Mouse (Mus musculus) frontal cortex, postnatal 10 days (tissue): ENCODE measurements at regions not wholly inside any gene's neighbourhood (a gene's known extent, or its start where the extent isn't known, plus 50 kb on each side); places are given as distances from the start of the nearest gene placed in this dataset.

Experiments
- DNase-seq, 2 experiments: peaks; one replicate each; pipeline ENCODE4 v3.0.0; 2022; ENCODE audit warnings: low spot score in 2 of 2, mixed read lengths in 1 of 2

GRCm38 (mm10) chr7:95814865-95815264, 356.2 kb upstream of the Tenm4 start:
- DNase-seq = no peak

DNA sequence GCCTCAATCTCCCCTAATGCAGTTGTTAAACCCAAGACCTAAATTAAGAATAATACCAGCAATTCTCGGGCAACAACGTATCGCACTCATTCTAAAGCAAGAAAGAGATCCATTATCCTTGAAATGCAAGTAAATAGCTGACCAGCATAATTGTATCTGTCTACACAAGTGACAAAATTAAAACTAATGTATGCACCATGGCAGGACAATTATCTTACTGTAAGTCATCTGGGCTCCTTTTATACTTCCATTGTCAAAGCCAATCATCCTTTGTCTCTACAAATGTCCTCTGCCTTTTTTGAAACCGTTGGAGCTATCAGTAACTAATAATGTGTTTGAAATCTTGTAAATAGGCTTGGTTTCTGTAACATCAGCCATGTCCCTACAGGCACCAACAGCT, 347.5 kb upstream of the Tenm4 start:
- DNase-seq = no peak

DNA sequence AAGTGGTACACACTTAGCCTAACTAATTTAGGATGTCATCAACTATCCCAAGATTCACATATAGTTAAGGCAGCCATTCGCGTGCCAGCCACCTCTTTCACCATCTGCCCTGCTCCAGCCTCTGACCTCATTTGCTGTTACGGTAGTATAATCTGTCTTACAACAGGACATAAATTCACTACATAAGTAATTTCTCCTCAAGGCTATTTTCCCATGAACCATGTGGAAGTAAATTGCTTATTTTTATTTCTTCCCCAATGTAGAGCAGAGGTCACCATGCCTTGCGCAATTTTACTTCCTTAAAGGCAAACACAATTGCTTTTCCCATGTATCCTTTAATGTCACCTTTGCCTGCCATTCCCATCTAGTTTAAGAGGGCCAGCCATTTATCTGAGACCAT, 341.2 kb upstream of the Tenm4 start:
- no peak for DNase-seq

DNA sequence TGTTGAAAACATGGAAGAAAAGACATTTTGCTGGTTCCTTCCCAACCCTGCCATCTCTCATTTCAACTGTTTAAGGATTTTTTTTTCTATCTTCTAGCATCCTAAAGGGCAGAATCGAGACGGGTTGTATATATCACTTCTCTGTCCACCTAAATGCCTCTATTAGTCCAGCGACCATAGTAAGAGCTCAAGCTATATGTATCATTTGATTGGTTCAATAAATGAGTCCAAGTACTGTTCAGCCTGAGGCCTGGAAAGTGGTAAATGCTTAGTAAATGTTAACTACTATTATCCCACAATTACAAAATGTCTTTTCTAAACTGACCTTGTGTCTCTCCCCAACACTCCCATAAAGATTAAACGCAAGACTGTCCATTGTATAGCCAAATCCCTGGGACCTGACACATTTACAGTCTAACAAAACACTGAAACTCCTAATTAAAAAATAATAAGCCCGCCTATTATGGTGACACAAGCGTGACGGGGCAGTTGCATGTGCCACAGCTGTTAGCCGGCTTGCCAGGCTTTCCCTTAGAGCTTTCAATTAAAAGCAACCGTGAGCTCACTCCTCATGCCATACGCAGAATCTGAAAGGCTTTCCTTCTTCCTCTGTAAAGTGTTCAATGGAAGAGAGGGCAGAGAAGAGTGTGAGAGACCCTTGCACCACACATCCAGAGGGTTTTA, 336.7 kb upstream of the Tenm4 start:
- DNase-seq = no peak

- no peak for DNase-seq
Measured at GRCm38 (mm10) chr7:95840476-95840875, 330.6 kb upstream of the Tenm4 start.

DNA sequence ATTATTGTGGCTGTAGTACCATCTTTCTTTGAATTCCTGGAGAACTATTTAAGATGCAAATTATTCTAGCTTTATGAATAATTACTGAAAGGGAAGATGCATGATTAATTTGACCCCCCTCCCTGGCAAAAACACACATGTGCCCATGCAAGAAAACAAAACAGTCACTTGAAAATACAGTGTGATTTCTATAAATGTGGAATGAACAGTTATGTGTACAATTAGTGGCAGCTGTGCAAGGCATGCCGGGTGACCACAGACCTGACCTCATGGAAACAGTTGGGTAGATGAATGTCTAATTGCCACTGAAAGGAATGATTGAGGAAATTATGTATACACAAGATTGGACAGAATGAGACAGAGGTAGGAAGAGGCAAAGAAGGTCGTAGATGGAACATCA, 321.2 kb upstream of the Tenm4 start:
- DNase-seq = no peak

- no peak for DNase-seq
Measured at GRCm38 (mm10) chr7:95852630-95853029, 318.4 kb upstream of the Tenm4 start.

DNA sequence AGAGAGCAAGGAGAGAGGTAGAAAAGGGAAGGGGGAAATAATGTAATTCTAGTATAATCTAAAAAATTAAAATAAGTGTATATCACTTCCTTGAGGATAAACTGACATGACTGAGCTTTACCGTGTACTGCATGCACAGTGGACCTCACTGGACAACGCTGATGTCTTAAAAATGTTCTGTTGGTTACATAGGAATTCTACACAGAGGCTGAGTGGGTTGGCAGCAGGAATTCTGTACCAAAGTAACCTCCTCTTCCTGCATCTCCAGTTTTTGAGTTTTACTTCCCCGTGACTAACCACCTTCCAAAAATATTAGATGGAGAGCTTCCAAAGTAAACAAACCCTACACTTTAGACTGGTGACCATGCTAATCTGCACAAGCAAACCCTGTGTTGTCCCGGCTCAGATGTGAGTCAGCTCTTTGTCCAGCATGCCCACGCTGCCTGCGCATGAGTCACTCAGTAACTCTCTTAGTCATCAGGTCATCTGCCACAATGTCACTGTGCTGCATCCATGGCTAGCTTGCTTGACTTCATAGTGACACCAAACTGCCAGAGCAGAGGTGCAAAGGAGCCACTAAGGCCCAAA, 317.7 kb upstream of the Tenm4 start:
- no peak for DNase-seq

GRCm38 (mm10) chr7:95858247-95858646, 312.8 kb upstream of the Tenm4 start:
- DNase-seq = no peak

GRCm38 (mm10) chr7:95864233-95864632, 306.8 kb upstream of the Tenm4 start:
- DNase-seq = no peak

DNA sequence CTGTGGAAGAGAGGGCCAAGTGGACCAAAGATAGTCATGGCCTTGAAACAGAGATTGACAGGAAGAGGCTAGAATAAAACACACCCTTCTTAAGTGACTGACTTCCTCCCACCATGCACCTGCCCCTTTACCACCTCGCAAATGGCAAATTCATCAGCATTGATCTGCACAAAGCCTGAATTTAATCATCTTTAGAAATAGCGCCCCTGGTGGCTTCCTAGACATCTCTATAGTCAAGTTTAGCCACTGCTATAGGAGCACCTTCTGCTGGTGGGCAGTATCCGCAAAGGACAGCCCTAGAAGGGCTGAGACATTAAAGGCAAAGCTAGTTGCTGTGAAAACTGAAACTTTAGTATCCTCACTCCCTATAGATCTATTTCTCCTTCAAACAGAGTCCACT, 305.8 kb upstream of the Tenm4 start:
- DNase-seq = no peak

DNA sequence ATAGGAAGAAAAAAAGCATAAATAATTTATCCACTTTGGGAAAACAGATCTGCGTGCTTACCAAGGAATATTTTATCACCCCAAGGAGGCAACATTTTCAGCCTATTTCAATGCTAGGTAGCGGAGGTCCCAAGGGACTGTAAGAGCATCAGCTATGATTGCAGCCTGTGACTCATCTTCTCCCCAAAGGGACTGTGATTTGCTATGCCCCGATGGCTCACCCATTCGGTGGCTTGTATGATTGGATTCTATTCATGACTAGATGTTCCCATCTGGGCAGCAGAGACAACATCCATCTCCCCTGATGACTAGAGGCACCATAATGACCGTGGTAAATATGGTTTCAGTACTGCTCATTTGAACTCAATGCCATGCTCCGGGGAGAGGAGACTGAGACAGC, 302.3 kb upstream of the Tenm4 start:
- DNase-seq = no peak

- DNase-seq = no peak
Measured at GRCm38 (mm10) chr7:95880576-95881267, 290.3 kb upstream of the Tenm4 start.

DNA sequence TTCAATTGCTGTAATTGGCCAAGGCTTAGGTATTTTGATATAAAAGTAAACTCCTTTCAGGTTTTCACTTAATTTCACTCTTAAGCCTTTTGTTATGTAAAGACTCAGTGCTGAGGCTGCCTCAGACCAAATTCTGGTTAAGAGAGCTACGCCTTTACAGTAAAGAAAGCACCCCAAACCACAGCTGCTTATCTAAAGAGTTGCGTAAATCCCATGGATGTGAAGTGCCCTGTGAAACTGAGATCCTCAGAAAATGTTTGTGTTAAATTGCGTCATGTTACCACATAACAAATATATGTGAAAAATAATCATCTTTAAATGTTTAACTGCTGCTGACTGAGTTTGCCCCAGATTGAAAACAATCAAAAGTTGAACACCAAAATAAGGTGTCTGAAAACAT, 269.5 kb upstream of the Tenm4 start:
- DNase-seq = no peak

GRCm38 (mm10) chr7:95914406-95915080, 256.5 kb upstream of the Tenm4 start:
- DNase-seq = peak in 1 of 2 experiments; percentile 10

DNA sequence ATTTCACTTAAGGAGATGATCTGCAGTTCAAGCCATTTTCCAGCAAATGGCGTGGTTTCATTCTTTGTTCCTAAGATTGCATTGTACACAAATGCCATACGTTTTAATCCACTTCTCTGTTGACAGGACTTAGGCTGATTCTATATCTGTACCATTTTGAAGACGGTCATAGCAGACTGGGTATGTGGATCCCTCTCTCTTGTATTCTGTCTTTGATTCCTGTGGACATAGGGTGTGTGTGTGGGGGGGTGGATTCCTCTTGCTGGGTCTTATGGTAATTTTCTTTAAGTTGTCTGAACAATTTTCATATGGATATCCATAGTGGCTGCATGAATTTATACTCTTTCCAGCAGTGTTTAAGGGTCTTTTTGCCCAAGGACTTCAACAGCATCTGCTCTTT, 251.1 kb upstream of the Tenm4 start:
- DNase-seq = no peak

DNA sequence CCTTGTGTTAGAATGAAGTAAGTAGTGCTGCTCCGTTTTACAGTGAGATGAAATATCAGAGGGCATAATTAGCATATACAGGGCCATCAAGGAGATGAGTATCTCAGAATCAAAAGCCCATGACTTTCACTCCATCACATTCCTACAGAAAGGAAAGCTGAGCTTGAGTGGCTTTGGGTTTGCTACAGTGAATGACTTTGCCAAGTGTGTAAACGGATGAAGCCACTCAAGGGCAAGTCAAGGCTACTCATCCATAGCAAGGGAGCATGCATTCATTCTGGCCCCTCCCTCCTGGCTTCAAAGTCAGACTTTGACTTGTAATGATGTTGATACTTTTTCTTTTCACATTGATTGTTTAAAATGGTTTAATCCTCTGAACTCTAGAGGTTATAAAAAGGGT, 246.2 kb upstream of the Tenm4 start:
- DNase-seq = no peak

GRCm38 (mm10) chr7:95926119-95927039, 244.7 kb upstream of the Tenm4 start:
- DNase-seq = no peak

GRCm38 (mm10) chr7:95936599-95936998, 234.4 kb upstream of the Tenm4 start:
- no peak for DNase-seq

DNA sequence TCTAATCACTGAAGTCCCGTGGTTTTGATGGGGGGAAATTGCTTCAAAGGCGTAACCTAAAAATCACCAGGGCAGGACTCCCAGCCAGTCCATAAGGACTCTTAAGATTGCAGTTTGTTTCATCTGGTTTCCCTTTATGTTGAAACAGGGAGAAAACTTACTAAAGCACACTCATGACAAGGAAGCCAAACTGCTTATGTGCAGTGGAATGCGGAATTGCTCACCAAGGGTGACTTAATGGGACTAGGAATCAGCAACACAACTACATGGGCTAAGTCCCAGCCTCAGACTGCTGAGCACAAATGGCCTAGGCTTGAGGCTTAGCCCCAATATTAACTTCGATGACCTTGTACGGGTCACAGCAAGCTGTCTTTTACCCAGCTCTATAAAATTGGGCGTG, 227.6 kb upstream of the Tenm4 start:
- no peak for DNase-seq

DNA sequence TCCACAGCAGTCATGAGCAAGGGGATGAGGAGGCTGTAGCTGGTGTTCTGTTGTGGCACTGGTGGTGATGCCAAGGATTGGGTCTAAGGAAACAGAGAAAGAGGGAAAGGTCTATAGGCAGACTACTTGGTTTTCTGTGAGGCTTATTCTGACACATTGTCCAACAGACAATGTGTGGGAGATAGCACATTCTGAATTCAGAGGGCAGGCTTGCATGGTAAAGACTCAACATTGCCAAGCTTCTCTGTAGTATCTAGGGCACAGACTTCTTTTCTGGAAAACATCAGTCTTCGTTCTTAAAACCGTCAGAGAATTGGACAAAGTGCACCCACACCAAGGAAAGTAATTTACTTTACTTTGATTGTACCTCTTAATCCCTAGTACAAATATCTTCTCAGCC, 218.7 kb upstream of the Tenm4 start:
- no peak for DNase-seq

GRCm38 (mm10) chr7:95954511-95954910, 216.5 kb upstream of the Tenm4 start:
- DNase-seq = no peak
